Mouse (Mus musculus) hindlimb bud, embryonic 11.5 days (tissue): ENCODE results near the gene Lrrc19.

Experiments used
- DNase-seq: peaks from one replicate; pipeline ENCODE4 v3.0.0-alpha.2; 2012; ENCODE audit warnings: low read depth, low spot score; ENCODE audit errors: extremely low spot score

Gene Lrrc19

GRCm38 (mm10) chr4:94592709-94593108 is 57.2 kb downstream of the Lrrc19 start:
- no peak for DNase-seq

- no peak for DNase-seq
Observed at GRCm38 (mm10) chr4:94591765-94592381, 58.1 kb downstream of the Lrrc19 start.
